Mouse (Mus musculus) frontal cortex, postnatal 10 days (tissue): ENCODE results near the gene Max.

ENCODE experiments used
- DNase-seq, 2 experiments: peaks; one replicate each; pipeline ENCODE4 v3.0.0; 2022; ENCODE audit warnings: low spot score in 2 of 2, mixed read lengths in 1 of 2

The Max gene

DNA sequence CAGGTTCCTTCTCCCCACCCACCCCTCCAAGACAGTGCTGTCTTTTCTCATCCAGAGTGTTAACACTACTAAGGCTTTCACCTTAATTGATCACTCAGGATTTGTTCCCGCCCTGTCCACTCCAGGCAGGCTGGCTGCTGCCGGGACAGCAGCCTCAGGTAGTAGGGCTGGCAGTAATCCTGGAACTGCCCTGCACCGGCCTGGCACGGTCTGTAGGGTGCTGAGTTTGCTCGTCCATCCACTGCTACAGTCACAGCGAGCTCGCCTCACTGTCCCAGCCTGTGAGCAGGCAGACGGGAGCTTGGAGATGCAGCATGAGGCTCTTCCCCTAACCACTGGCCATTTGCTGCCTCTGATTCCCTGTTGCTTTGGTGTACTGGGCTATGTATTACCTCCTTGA, 41.0 kb downstream of the Max start:
- DNase-seq = no peak

GRCm38 (mm10) chr12:76920398-76920797, 41.6 kb downstream of the Max start:
- DNase-seq = no peak

- no peak for DNase-seq
These were observed 43.1 kb downstream of the Max start for GRCm38 (mm10) chr12:76918855-76919254.

- no peak for DNase-seq
These were observed 43.9 kb downstream of the Max start for GRCm38 (mm10) chr12:76918113-76918512.

DNA sequence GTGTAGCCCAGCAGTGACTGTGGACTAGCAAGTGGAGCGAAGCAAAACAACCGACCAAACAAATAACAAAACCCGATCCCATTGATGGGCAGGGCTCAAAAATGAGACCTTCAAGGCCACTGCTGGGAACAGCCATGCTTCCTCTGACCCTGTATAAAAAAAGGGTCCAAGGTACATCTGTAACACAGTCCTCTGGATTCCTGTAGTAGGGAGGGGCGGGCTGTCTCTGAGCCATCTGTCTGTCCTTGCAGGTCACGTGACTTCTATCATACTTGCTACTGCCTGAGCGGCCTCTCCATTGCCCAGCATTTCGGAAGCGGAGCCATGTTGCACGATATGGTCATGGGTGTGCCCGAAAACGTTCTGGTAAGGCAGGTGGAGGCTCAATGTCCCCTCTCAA, 45.8 kb downstream of the Max start:
- no peak for DNase-seq

- no peak for DNase-seq
These were observed 49.8 kb downstream of the Max start for GRCm38 (mm10) chr12:76912193-76912592.

GRCm38 (mm10) chr12:76911171-76911726, 50.8 kb downstream of the Max start:
- DNase-seq = no peak

DNA sequence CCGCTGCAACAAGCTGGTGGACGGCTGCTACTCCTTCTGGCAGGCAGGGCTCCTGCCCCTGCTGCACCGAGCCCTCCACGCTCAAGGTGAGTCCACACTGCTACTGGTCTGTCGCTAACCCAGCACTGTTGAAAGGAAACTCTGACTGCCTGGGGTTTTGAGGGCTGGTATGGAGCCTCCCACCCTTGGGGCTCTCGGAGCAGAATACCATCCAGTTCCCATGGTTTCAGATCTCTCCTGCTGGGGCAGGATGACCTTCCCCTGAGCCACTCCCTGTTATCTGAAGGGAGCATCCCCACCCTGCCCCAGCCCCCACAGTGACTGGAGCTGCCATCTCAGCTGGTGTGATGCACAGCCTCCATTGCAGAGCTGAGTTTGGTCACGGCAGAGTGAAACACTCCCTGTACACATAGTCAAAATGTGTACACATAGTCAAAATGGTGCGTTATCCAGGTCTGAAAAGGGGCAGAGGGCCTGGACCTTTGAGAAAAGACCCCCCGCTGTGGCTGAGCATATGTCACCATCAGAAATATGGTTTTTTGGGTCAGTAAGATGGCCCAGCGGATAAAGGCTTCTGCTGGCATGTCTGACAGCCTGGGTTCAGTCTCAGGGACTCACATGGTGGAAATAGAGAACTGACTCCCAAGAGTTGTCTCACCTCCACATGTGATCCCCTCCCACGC, 51.6 kb downstream of the Max start:
- DNase-seq = no peak

GRCm38 (mm10) chr12:76909218-76909617, 52.8 kb downstream of the Max start:
- no peak for DNase-seq

GRCm38 (mm10) chr12:76906278-76906677, 55.7 kb downstream of the Max start:
- no peak for DNase-seq

DNA sequence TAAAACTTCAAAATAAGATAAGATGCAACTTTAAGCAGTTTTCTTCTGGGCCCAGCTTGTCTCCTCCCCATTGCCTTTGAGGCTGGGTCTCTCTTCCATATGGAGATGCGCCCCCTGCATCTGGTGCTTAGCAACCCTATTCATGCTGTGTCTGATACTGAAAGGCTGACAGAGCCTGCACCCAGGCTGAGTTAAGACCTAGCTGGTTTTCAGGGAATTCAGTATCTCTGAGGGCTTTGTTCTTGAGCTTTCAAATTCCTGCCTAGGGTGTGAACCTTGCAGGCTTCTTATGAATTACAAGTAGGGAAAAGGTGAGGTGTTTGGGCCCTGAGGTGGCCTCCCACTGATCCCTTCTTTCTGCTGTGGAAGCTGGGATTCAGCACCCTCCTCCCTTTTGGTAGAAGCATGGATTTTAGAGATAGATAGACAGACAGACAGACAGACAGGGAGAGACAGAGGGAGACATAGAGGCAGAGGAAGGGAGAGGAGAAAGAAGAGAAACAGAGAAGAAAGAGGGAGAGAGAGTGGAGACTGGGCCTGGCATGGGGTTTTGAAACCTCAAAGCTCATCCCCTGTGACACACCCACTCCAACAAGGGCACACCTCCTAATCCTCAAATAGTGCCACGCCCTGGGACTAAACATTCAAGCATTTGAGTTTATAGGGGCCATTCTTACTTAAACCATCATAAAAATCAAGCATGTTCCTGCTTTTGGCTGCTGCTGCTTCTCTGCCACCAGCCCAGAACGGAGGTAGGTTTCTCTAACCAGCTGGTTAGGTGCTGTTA, 60.3 kb downstream of the Max start:
- no peak for DNase-seq

DNA sequence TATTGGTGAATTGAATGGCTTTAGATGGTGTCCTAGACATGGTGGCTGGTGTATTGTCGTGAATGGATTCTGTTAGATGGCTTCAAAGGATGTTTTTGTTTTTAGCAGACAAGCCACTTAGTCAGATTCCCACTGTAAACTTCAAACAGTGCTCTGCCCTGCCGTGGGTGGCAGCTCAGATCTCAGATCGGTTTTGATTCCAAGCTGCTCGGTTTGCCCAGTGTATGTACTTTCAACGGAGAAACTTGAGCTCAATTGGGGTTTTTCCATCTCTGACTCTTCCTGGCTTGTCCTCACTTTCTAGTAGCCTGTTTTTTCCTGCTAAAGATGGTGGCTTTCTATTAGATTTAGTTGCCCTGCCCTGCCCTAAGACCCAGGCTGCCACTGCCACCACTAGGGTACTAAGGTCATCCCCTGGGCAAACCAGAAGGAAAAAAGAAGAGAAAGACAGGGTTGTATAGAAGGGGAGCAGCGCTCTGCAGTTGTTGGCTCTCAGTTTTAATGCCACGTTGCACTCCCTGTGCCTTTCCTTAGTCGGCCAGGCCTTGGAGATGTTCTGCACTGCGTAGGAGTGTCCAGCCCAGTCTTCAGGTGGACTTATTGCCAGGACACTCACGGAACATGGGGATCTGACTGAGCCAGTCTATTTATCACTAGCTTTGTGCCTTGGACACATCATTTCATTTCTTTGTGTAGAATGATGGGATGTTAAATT, 62.6 kb downstream of the Max start:
- DNase-seq = no peak

GRCm38 (mm10) chr12:76898141-76898540, 63.9 kb downstream of the Max start:
- DNase-seq = no peak

DNA sequence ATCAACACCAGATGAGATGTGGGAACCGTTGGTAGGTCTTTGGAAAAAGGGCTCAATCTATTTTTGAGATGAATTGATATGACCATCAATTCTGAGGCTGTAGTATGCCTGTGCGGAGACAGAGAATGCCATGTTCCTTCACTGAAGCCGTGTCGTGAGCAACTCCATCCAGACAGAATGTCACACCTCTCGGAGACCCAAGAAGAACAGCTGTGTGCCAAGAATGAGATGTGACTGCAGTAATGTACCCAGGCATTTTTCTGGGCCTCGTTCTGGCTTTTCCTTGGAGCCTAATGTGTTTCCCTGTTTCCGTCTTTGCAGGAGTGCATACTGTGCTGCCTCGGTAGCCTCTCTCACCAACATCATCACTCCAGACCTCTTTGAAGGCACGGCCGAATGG, 65.0 kb downstream of the Max start:
- DNase-seq = no peak

DNA sequence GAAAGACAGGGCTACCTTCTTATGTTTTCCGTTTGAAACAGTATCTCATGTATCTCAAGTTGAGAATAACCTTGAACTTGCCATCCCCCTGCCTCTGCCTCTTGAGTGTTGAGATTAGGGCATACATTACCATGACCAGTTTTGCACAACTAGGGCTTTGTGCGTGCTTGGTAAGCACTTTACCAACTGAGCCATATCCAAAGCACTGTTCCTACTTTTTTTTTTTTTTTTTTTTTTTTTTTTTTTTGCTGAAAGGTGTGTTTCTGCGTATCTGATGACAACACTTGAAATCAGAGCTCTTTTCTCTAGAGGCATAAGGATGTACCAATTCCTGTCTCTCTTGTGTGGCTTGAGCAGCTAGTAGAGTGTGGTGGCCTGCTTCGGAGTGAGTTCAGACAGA, 65.4 kb downstream of the Max start:
- no peak for DNase-seq

GRCm38 (mm10) chr12:76895777-76896176, 66.2 kb downstream of the Max start:
- DNase-seq = no peak

DNA sequence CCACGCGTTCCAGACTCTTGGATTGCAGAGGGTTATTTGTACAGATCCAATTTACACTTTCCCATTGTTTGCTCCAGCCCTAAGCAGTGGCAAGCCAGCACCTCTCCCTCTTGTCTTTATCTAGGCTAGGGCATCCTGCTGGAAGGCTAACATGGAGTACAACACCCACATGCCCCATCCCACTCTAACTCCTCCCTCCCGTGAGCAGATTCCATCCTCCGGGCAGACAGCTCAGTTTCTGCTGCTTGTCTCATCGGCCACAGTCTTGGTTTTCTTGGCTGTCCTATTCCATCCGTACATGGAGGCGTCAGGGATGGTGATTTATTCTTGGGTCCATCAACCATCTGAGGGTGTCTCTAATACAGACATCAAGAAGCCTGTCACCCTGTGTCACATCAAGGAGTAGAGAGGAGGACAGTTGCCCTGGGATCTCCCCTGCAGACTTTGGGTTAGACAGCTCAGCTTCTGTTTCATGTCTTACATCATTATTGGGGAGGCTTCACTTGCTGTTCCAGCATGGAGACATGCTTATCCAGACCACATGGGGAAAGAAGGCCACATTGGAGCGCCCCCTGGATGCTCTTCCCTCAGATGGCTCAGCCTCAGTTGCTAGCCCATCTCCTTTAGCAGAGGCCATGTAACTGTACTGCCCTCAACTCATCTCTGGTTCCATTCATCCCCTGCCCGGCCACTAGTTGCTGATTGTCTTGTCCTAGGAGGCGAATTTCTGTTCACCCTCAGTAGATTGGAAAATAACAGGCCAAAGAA, 67.0 kb downstream of the Max start:
- no peak for DNase-seq

- no peak for DNase-seq
These were observed 68.9 kb downstream of the Max start for GRCm38 (mm10) chr12:76892910-76893695.

DNA sequence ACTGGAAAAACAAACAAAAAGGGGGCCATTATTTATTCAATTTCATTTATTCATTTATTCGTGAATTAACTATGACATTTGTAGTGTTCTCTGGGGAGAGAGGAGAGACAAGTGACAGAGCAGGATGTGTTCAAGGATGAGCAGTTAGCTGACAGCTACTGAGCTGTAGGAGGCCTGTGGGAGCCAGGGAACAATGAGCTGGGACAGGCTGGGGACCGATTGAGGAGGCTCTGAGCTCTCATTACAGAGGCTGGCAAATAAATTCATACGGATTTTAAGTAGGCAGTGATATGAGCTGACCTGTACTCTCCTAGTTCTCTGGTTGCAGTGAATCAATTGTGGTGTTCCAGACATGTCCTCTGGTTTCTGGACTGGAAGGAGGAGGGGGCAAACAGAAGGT, 70.8 kb downstream of the Max start:
- no peak for DNase-seq

- no peak for DNase-seq
These were observed 72.4 kb downstream of the Max start for GRCm38 (mm10) chr12:76889404-76890184.
